In genomic region chr6:89940926-89941325, GRCm38 (mm10) we compare ENCODE assay signal across 33 mouse cellular contexts. TPM values are rescaled to one million over a fixed set of nuclear protein-coding genes. Genes with fewer than 3 reads are reported as not detected.
"Had no signal": no experiment of that assay in that cellular context is flagged by ENCODE, and none has a peak within 500 bp of the region (broad histone marks: within the 10 kb centered on the region; RNA-seq: fewer than 3 reads in every experiment).

No protein-coding gene starts in this region.

- ATAC-seq: hindbrain, embryonic 16.5 days; inflammation-experienced regulatory T-cells, adult 6 months; intestine, embryonic 15.5 days; intestine, postnatal 0 days; liver, embryonic 12.5 days had no signal

- H3K4me2 ChIP-seq: heart, embryonic 11.5 days; heart, embryonic 13.5 days; heart, embryonic 15.5 days; hindbrain, embryonic 12.5 days; hindbrain, embryonic 14.5 days; intestine, embryonic 15.5 days; limb, embryonic 13.5 days; limb, embryonic 15.5 days; liver, embryonic 12.5 days had no signal

- H3K27ac ChIP-seq: gastrocnemius, adult 2 months; heart, adult 2 months; heart, embryonic 13.5 days; heart, embryonic 15.5 days; hindbrain, embryonic 10.5 days; hindbrain, embryonic 12.5 days; hindbrain, embryonic 14.5 days; intestine, embryonic 15.5 days; layer of hippocampus, adult 2 months; limb, embryonic 13.5 days; limb, embryonic 15.5 days; liver, embryonic 12.5 days; liver, embryonic 14.5 days had no signal

- DNase-seq: gastrocnemius, adult 2 months; gastrocnemius, postnatal 10 days; gastrocnemius, postnatal 25 days; heart, adult 2 months; heart, postnatal 4 days; kidney, adult 18-20 months; kidney, adult 8-10 months; kidney, postnatal 10 days; kidney, postnatal 25 days; kidney, postnatal 4 days; layer of hippocampus, adult 9-11 months; layer of hippocampus, postnatal 36 days; left cerebral cortex, postnatal 4 days had no signal

- H3K9me3 ChIP-seq: heart, embryonic 15.5 days; intestine, embryonic 15.5 days; limb, embryonic 15.5 days had no signal

- H3K9ac ChIP-seq: heart, embryonic 13.5 days; heart, embryonic 15.5 days; hindbrain, embryonic 12.5 days; hindbrain, embryonic 14.5 days; intestine, embryonic 15.5 days; limb, embryonic 13.5 days; limb, embryonic 15.5 days; liver, embryonic 12.5 days; liver, embryonic 14.5 days had no signal

- H3K27me3 ChIP-seq: heart, embryonic 13.5 days; heart, embryonic 15.5 days; hindbrain, embryonic 12.5 days; intestine, embryonic 15.5 days; limb, embryonic 13.5 days; limb, embryonic 15.5 days; liver, embryonic 12.5 days had no signal

- H3K4me3 ChIP-seq: gastrocnemius, adult 2 months; heart, adult 2 months; heart, embryonic 13.5 days; heart, embryonic 15.5 days; hindbrain, embryonic 10.5 days; hindbrain, embryonic 12.5 days; intestine, embryonic 15.5 days; layer of hippocampus, adult 2 months; limb, embryonic 13.5 days; limb, embryonic 15.5 days; liver, embryonic 12.5 days had no signal

- H3K36me3 ChIP-seq: heart, embryonic 13.5 days; heart, embryonic 15.5 days; hindbrain, embryonic 10.5 days; hindbrain, embryonic 12.5 days; intestine, embryonic 15.5 days; limb, embryonic 13.5 days; limb, embryonic 15.5 days; liver, embryonic 12.5 days had no signal

- H3K4me1 ChIP-seq: heart, embryonic 13.5 days; heart, embryonic 15.5 days; hindbrain, embryonic 10.5 days; hindbrain, embryonic 12.5 days; intestine, embryonic 15.5 days; limb, embryonic 13.5 days; limb, embryonic 15.5 days; liver, embryonic 12.5 days had no signal

RNA-seq across cellular contexts. Expression of gene Vmn1r45, which starts 0.5 kb away (rescaled TPM):
- polyA plus RNA-seq: heart, adult 2 months; heart, embryonic 11.5 days; heart, embryonic 13.5 days; heart, embryonic 15.5 days; heart, postnatal 0 days; hindbrain, embryonic 10.5 days; hindbrain, embryonic 12.5 days; hindbrain, embryonic 14.5 days; hindbrain, embryonic 16.5 days; inflammation-experienced regulatory T-cells, adult 6 months; intestine, embryonic 15.5 days; intestine, postnatal 0 days; kidney, embryonic 14.5 days; kidney, embryonic 16.5 days; limb, embryonic 11.5 days; limb, embryonic 13.5 days; limb, embryonic 15.5 days; liver, adult 2 months; liver, embryonic 12.5 days; liver, embryonic 14.5 days had no signal

RNA-seq across cellular contexts. Expression of gene Vmn1r46, which starts 28.2 kb away (rescaled TPM):
- polyA plus RNA-seq: heart, adult 2 months; heart, embryonic 11.5 days; heart, embryonic 13.5 days; heart, embryonic 15.5 days; heart, postnatal 0 days; hindbrain, embryonic 10.5 days; hindbrain, embryonic 12.5 days; hindbrain, embryonic 14.5 days; hindbrain, embryonic 16.5 days; intestine, embryonic 15.5 days; intestine, postnatal 0 days; kidney, embryonic 14.5 days; kidney, embryonic 16.5 days; limb, embryonic 11.5 days; limb, embryonic 13.5 days; limb, embryonic 15.5 days; liver, adult 2 months; liver, embryonic 12.5 days; liver, embryonic 14.5 days had no signal

RNA-seq across cellular contexts. Expression of gene Vmn1r44, which starts 57.5 kb away (rescaled TPM):
- polyA plus RNA-seq: heart, adult 2 months; heart, embryonic 11.5 days; heart, embryonic 13.5 days; heart, embryonic 15.5 days; heart, postnatal 0 days; hindbrain, embryonic 10.5 days; hindbrain, embryonic 12.5 days; hindbrain, embryonic 14.5 days; hindbrain, embryonic 16.5 days; inflammation-experienced regulatory T-cells, adult 6 months; intestine, embryonic 15.5 days; intestine, postnatal 0 days; kidney, embryonic 14.5 days; kidney, embryonic 16.5 days; limb, embryonic 11.5 days; limb, embryonic 13.5 days; limb, embryonic 15.5 days; liver, adult 2 months; liver, embryonic 12.5 days; liver, embryonic 14.5 days had no signal
